Mouse (Mus musculus): ENCODE results near the gene 2310034G01Rik. TPM values are rescaled to one million over a fixed set of nuclear protein-coding genes. Genes with fewer than 3 reads are reported as not detected.

The 2310034G01Rik gene
- total and polyA plus RNA-seq, 3 experiments = 0.50 to 0.95 TPM; not detected in 1

DNA sequence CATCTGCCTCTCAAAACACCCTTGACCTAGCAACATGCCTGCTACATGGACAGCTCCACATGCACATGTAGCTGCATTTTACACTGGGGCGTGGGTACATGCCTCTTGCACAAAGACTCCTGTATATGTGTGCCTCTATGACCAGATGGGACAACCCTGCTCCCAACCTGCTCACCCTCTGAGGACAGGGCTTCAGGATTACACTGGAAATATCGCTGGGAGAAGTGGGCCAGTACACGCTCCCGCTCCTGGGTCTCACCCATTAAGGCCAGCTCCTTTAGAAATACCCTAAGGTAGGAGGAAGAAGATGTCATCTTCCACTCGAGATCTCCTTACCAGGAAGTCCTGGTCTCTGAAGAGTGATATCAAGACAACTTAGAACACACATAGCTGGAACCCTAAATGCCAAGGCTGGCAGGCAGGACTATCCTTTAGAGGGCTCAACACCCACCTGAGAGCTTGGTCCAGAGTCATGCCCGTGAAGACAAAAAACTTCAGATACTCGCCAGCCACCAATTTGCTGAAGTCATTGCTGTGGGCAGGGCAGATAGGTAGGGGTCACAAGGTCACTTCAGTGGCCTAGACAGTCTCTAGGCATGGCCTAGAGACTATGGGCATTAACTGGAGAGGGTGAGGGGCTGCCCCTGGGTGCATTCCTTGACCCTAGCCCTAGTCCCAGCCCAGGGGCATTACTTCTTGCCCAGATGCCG, 29.9 kb downstream of the 2310034G01Rik start:
- peaks cover 0 to 10% of the 10 kb centered on the region in 2 experiments; a peak in 2 of 4 replicates for H3K36me3 ChIP-seq (ENCODE audit: control insufficient read depth in 1 of 2, insufficient read depth in 2 of 2, low read length in 2 of 2)
- TF ChIP-seq CHD1 (IDR thresholded peaks at IDR 0.05; ENCODE audit: low read depth, low read length) (no peak), MYC (IDR thresholded peaks at IDR 0.05; ENCODE audit: low read depth, low read length) (no peak), NELFE (IDR thresholded peaks at IDR 0.05; ENCODE audit: low read depth, low read length) (no peak), ZMIZ1 (IDR thresholded peaks at IDR 0.05; ENCODE audit: low read depth, low read length) (no peak), EP300 (IDR thresholded peaks at IDR 0.05; ENCODE audit: low read depth in 1 of 2, low read length in 2 of 2) (no peak), BHLHE40 (IDR thresholded peaks at IDR 0.05; ENCODE audit: borderline replicate concordance, low read depth, low read length) (no peak), POLR2A (IDR thresholded peaks at IDR 0.05; ENCODE audit: control insufficient read depth in 1 of 2, insufficient read depth in 1 of 2, low read depth in 1 of 2, low read length in 2 of 2, poor library complexity in 1 of 2) (no peak), RCOR1 (IDR thresholded peaks at IDR 0.05; ENCODE audit: low read depth, low read length) (no peak), MXI1 (IDR thresholded peaks at IDR 0.05; ENCODE audit: low read depth, low read length) (no peak), CTCF (IDR thresholded peaks at IDR 0.05 in 2 of 3, conservative IDR thresholded peaks at IDR 0.05 in 1 of 3; ENCODE audit: control insufficient read depth in 1 of 3, insufficient read depth in 1 of 3, low read depth in 2 of 3, low read length in 3 of 3, poor library complexity in 1 of 3, severe bottlenecking in 1 of 3) (no peak), MAX (IDR thresholded peaks at IDR 0.05; ENCODE audit: low read length) (no peak), USF1 (IDR thresholded peaks at IDR 0.05; ENCODE audit: low read depth, low read length) (no peak), E2F4 (IDR thresholded peaks at IDR 0.05; ENCODE audit: borderline replicate concordance, low read depth, low read length) (no peak), USF2 (IDR thresholded peaks at IDR 0.05; ENCODE audit: borderline replicate concordance in 1 of 2, insufficient read depth in 1 of 2, low read depth in 1 of 2, low read length in 2 of 2) (no peak), RAD21 (IDR thresholded peaks at IDR 0.05; ENCODE audit: low read depth, low read length) (no peak), POLR2AphosphoS5 (IDR thresholded peaks at IDR 0.05; ENCODE audit: borderline replicate concordance, low read depth, low read length) (no peak)
- H3K27ac ChIP-seq (ENCODE audit: control insufficient read depth, low read depth, low read length) = no peak overlapping the region
- no peak for DNase-seq (ENCODE audit: low read depth, low spot score)
- H3K4me1 ChIP-seq (ENCODE audit: control insufficient read depth in 1 of 2, insufficient read depth in 2 of 2, low read length in 2 of 2) = peaks cover 6 to 21% of the 10 kb centered on the region in 2 experiments; a peak in 3 of 4 replicates
- H3K9me3 ChIP-seq (replicated peaks; ENCODE audit: insufficient read depth, low read length) = no peaks in the 10 kb centered on the region
- H3K4me3 ChIP-seq (ENCODE audit: control insufficient read depth in 1 of 2, insufficient read depth in 1 of 2, low read depth in 2 of 2, low read length in 2 of 2) = no peak overlapping the region
- no peaks in the 10 kb centered on the region for H3K79me2 ChIP-seq (ENCODE audit: control insufficient read depth, insufficient read depth, low read length, poor library complexity)
- no peak overlapping the region for H3K9ac ChIP-seq (ENCODE audit: control insufficient read depth, low read depth, low read length, poor library complexity, severe bottlenecking)
- no peaks in the 10 kb centered on the region for H3K27me3 ChIP-seq (ENCODE audit: control insufficient read depth in 1 of 2, insufficient read depth in 2 of 2, low read length in 2 of 2)

DNA sequence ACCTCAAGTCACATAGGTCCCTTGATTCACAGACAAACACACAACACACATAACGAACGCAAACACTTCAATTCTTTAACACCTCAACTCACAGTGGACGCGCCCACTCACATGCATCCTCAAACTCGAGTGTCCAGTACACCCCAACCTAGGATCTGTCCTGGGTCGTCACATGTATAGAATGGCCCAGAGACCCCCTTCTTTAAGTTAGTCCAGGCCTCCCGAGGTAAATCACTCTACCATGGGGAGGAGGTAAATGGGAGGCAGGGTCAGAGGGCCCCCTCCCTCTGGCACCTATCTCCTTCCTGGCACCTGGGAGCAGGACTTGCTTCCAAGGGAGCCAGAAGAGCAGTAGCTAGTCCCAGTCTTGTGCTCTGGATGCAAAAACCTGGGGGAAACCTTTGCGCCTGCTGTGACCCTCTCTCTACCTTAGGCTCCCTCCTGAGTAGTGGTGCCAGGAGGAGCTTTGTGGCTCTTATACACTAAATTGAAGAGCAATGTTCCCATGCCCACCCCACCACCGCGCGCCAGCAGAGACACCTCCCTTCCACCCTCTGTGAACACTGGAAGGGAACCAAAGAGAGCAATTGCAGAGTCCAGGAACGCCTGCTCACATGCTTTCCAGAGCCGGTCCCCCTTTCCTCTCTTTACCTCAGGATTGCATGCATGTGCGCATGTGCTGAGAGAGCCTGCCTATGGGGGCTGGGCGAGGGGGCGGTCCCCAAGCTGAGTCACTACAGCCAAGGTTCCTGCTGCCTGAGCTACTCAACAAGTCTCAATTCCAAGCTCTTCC, 31.3 kb downstream of the 2310034G01Rik start:
- Histone ChIP-seq H3K36me3 (ENCODE audit: control insufficient read depth in 1 of 2, insufficient read depth in 2 of 2, low read length in 2 of 2) (peaks cover 0 to 17% of the 10 kb centered on the region in 2 experiments; a peak in 2 of 4 replicates), H3K9me3 (replicated peaks; ENCODE audit: insufficient read depth, low read length) (no peaks in the 10 kb centered on the region), H3K4me3 (ENCODE audit: control insufficient read depth in 1 of 2, insufficient read depth in 1 of 2, low read depth in 2 of 2, low read length in 2 of 2) (no peak overlapping the region), H3K27me3 (ENCODE audit: control insufficient read depth in 1 of 2, insufficient read depth in 2 of 2, low read length in 2 of 2) (no peaks in the 10 kb centered on the region), H3K27ac (ENCODE audit: control insufficient read depth, low read depth, low read length) (no peak overlapping the region), H3K4me1 (ENCODE audit: control insufficient read depth in 1 of 2, insufficient read depth in 2 of 2, low read length in 2 of 2) (peaks cover 14 to 36% of the 10 kb centered on the region in 2 experiments), H3K9ac (ENCODE audit: control insufficient read depth, low read depth, low read length, poor library complexity, severe bottlenecking) (no peak overlapping the region), H3K79me2 (ENCODE audit: control insufficient read depth, insufficient read depth, low read length, poor library complexity) (no peaks in the 10 kb centered on the region)
- DNase-seq (ENCODE audit: low read depth, low spot score) = peak; percentile 60
- TF ChIP-seq GATA1 (IDR thresholded peaks at IDR 0.05; ENCODE audit: low read depth, low read length) = no peak
- TF ChIP-seq NRF1 (IDR thresholded peaks at IDR 0.05; ENCODE audit: insufficient read depth, low read depth, low read length, poor library complexity, severe bottlenecking) = peak; percentile 57
- TF ChIP-seq SMC3 (IDR thresholded peaks at IDR 0.05; ENCODE audit: low read depth, low read length) = no peak
- no peak for TF ChIP-seq BHLHE40 (IDR thresholded peaks at IDR 0.05; ENCODE audit: borderline replicate concordance, low read depth, low read length)

All from MEL (cell line).